Mouse (Mus musculus) ES-Bruce4 (cell line): ENCODE measurements around the gene Insr. TPM values are rescaled to one million over a fixed set of nuclear protein-coding genes. Genes with fewer than 3 reads are reported as not detected.

Source experiments
- H3K27ac ChIP-seq: 2 replicates; pipeline ENCODE4 v1.5.1; 2012; ENCODE audit warnings: low read length, inconsistent platforms; ENCODE audit not compliant: insufficient read depth
- H3K27me3 ChIP-seq: 2 replicates; pipeline ENCODE4 v1.6.1; 2012; ENCODE audit warnings: mild to moderate bottlenecking, low read length, inconsistent platforms; ENCODE audit not compliant: control insufficient read depth, poor library complexity, insufficient read depth, severe bottlenecking
- H3K36me3 ChIP-seq: 2 replicates; pipeline ENCODE4 v1.6.1; 2012; ENCODE audit warnings: inconsistent platforms, mild to moderate bottlenecking, low read length, moderate library complexity; ENCODE audit not compliant: control insufficient read depth, poor library complexity, insufficient read depth, severe bottlenecking
- H3K4me1 ChIP-seq: one replicate; pipeline ENCODE4 v1.8.1; 2011; ENCODE audit warnings: low read length; ENCODE audit not compliant: control insufficient read depth, insufficient read depth
- H3K4me3 ChIP-seq: 2 replicates; pipeline ENCODE4 v1.5.1; 2011; ENCODE audit warnings: low read depth, mild to moderate bottlenecking, low read length
- H3K9ac ChIP-seq: 2 replicates; pipeline ENCODE4 v1.6.1; 2012; ENCODE audit warnings: low read depth, mild to moderate bottlenecking, inconsistent platforms; ENCODE audit not compliant: poor library complexity, severe bottlenecking
- H3K9me3 ChIP-seq: replicated peaks from 2 replicates; pipeline ENCODE4 v1.6.1; 2012; ENCODE audit warnings: mild to moderate bottlenecking, low read length, inconsistent platforms; ENCODE audit not compliant: control insufficient read depth, poor library complexity, insufficient read depth, severe bottlenecking
- CTCF ChIP-seq: IDR thresholded peaks from one replicate; pipeline ENCODE4 v1.8.1; 2011; ENCODE audit warnings: low read depth, low read length
- EP300 ChIP-seq: IDR thresholded peaks from 2 replicates; pipeline ENCODE4 v1.6.1; 2011; ENCODE audit warnings: low read depth, low read length; ENCODE audit not compliant: insufficient read depth
- POLR2A ChIP-seq: IDR thresholded peaks from one replicate; pipeline ENCODE4 v1.8.1; 2011; ENCODE audit warnings: low read length; ENCODE audit not compliant: insufficient read depth
- polyA plus RNA-seq: library from polyadenylated mRNA; stranded (reverse); fragments of >200 nt; gene quantifications from 2 replicates; pipeline ENCODE4 v1.2.4, GENCODE M21; 2011; ENCODE audit warnings: low read depth; ENCODE audit not compliant: missing spikeins, insufficient read depth, insufficient read length

The Insr gene
- polyA plus RNA-seq, 1 experiment, result 30.9 TPM

GRCm38 (mm10) chr8:3248704-3249103 is 30.7 kb downstream of the Insr start:
- H3K27ac ChIP-seq, result no peak overlapping the region
- no peaks in the 10 kb centered on the region for H3K4me1 ChIP-seq
- H3K9ac ChIP-seq, result no peak overlapping the region
- no peaks in the 10 kb centered on the region for H3K27me3 ChIP-seq
- H3K9me3 ChIP-seq, result no peaks in the 10 kb centered on the region
- H3K36me3 ChIP-seq, result peaks cover 3% of the 10 kb centered on the region; the same call in 1 of the 2 replicates
- no peak for TF ChIP-seq EP300
- no peak for TF ChIP-seq POLR2A
- no peak for TF ChIP-seq CTCF
- H3K4me3 ChIP-seq, result no peak overlapping the region

GRCm38 (mm10) chr8:3247129-3247528 is 32.3 kb downstream of the Insr start:
- Histone ChIP-seq H3K27me3 (no peaks in the 10 kb centered on the region), H3K4me1 (no peaks in the 10 kb centered on the region), H3K9ac (no peak overlapping the region), H3K36me3 (no peaks in the 10 kb centered on the region), H3K9me3 (no peaks in the 10 kb centered on the region), H3K27ac (no peak overlapping the region), H3K4me3 (no peak overlapping the region)
- TF ChIP-seq CTCF (no peak), POLR2A (no peak), EP300 (no peak)

GRCm38 (mm10) chr8:3243229-3243628 is 36.2 kb downstream of the Insr start:
- TF ChIP-seq POLR2A (no peak), CTCF (no peak), EP300 (no peak)
- Histone ChIP-seq H3K36me3 (no peaks in the 10 kb centered on the region), H3K27ac (no peak overlapping the region), H3K4me1 (no peaks in the 10 kb centered on the region), H3K9me3 (no peaks in the 10 kb centered on the region), H3K4me3 (no peak overlapping the region), H3K27me3 (no peaks in the 10 kb centered on the region), H3K9ac (no peak overlapping the region)

- no peak for TF ChIP-seq CTCF
- no peak for TF ChIP-seq EP300
- TF ChIP-seq POLR2A, result no peak
- H3K9ac ChIP-seq, result no peak overlapping the region
- H3K9me3 ChIP-seq, result no peaks in the 10 kb centered on the region
- no peaks in the 10 kb centered on the region for H3K36me3 ChIP-seq
- H3K4me1 ChIP-seq, result no peaks in the 10 kb centered on the region
- no peaks in the 10 kb centered on the region for H3K27me3 ChIP-seq
- H3K4me3 ChIP-seq, result no peak overlapping the region
- no peak overlapping the region for H3K27ac ChIP-seq
Observed at GRCm38 (mm10) chr8:3240725-3241124, 38.7 kb downstream of the Insr start.

- Histone ChIP-seq H3K27me3 (no peaks in the 10 kb centered on the region), H3K4me3 (no peak overlapping the region), H3K27ac (no peak overlapping the region), H3K9ac (no peak overlapping the region), H3K9me3 (no peaks in the 10 kb centered on the region), H3K4me1 (no peaks in the 10 kb centered on the region), H3K36me3 (no peaks in the 10 kb centered on the region)
- TF ChIP-seq CTCF, result no peak
- no peak for TF ChIP-seq EP300
- TF ChIP-seq POLR2A, result no peak
Observed at GRCm38 (mm10) chr8:3239641-3240040, 39.8 kb downstream of the Insr start.

- H3K27me3 ChIP-seq, result no peaks in the 10 kb centered on the region
- no peak for TF ChIP-seq POLR2A
- TF ChIP-seq EP300, result no peak
- TF ChIP-seq CTCF, result no peak
Observed at GRCm38 (mm10) chr8:3238792-3239191, 40.6 kb downstream of the Insr start.

More at GRCm38 (mm10) chr8:3238792-3239191, 40.6 kb downstream of the Insr start:
- no peaks in the 10 kb centered on the region for H3K9me3 ChIP-seq
- H3K4me3 ChIP-seq, result no peak overlapping the region
- no peak overlapping the region for H3K27ac ChIP-seq
- no peaks in the 10 kb centered on the region for H3K4me1 ChIP-seq
- H3K9ac ChIP-seq, result no peak overlapping the region
- H3K36me3 ChIP-seq, result no peaks in the 10 kb centered on the region
